Mouse (Mus musculus): ENCODE measurements around the gene Olfr1045. TPM values are rescaled to one million over a fixed set of nuclear protein-coding genes. Genes with fewer than 3 reads are reported as not detected.

Gene Olfr1045
- polyA plus RNA-seq, 1 experiment from 2014 or later = not detected

DNA sequence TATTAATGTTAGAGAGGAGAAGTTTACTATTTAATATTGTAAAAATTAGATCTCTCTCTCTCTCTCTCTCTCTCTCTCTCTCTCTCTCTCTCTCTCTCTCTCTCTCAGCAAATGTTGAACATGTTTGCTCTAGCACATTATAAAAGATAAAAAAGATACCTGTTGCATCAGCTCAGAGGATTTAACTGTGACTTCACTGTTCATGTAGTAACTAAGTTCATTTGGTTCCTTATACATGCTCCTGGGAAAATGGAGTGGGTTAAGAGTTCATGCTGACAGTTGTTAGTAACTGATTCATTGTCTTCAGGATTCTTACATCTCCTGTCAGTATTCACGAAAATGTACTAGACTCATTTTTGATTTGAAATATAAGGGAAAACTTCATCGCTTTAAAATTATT, 35.4 kb downstream of the Olfr1045 start, which contains the start of gene Olfr1043:
Gene Olfr1043, minus strand, starts transcription at position 101 of the 400 bp plus-strand sequence.
- ATAC-seq (ENCODE audit: low FRiP score) (no peak), DNase-seq (ENCODE audit: low spot score) (no peak)
- H3K36me3 ChIP-seq (ENCODE audit: control insufficient read depth, insufficient read depth, low read length) = no peaks in the 10 kb centered on the region
- 87% methylated on average over 2 of the region's 2 CpGs for WGBS
- no peak within 1 kb of the TSS for H3K9ac ChIP-seq (ENCODE audit: low read depth, low read length)
- H3K27me3 ChIP-seq (ENCODE audit: control insufficient read depth, insufficient read depth, low read length) = no peaks in the 10 kb centered on the region
- no peak within 1 kb of the TSS for H3K4me3 ChIP-seq (ENCODE audit: low read depth, low read length)
- H3K4me1 ChIP-seq (replicated peaks; ENCODE audit: control insufficient read depth, insufficient read depth, low read length) = no peaks in the 10 kb centered on the region
- H3K9me3 ChIP-seq (ENCODE audit: control insufficient read depth, low read length) = no peaks in the 10 kb centered on the region
- H3K27ac ChIP-seq (ENCODE audit: low read depth, low read length) = no peak within 1 kb of the TSS
- no peak within 1 kb of the TSS for H3K4me2 ChIP-seq (replicated peaks; ENCODE audit: low read depth, low read length)

DNA sequence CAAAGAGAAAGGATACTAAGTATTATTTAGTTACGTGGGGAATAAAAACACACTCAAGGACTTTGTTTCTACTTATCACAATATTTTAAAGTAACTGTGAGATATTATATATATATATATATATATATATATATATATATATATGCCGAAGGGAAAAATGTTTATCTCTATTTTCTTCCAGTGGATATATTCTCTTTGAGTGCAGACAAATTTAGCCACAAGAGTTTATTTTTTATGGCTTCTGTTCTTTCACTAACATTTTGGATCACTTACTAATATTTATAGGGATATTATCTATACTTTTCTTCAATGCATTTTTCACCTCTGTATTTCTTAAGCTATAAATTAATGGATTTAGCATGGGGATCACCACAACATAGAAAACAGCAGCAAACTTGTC, 41.1 kb downstream of the Olfr1045 start, which contains the start of gene Olfr1042:
Gene Olfr1042, minus strand, starts transcription at position 101 of the 400 bp plus-strand sequence.
- DNase-seq (ENCODE audit: low spot score) (no peak), ATAC-seq (ENCODE audit: low FRiP score) (no peak)
- no peaks in the 10 kb centered on the region for H3K9me3 ChIP-seq (ENCODE audit: control insufficient read depth, low read length)
- H3K9ac ChIP-seq (ENCODE audit: low read depth, low read length) = no peak within 1 kb of the TSS
- no peak within 1 kb of the TSS for H3K27ac ChIP-seq (ENCODE audit: low read depth, low read length)
- WGBS = 94% methylated on average over 2 of the region's 2 CpGs
- no peak within 1 kb of the TSS for H3K4me2 ChIP-seq (replicated peaks; ENCODE audit: low read depth, low read length)
- H3K36me3 ChIP-seq (ENCODE audit: control insufficient read depth, insufficient read depth, low read length) = no peaks in the 10 kb centered on the region
- H3K4me1 ChIP-seq (replicated peaks; ENCODE audit: control insufficient read depth, insufficient read depth, low read length) = no peaks in the 10 kb centered on the region
- no peaks in the 10 kb centered on the region for H3K27me3 ChIP-seq (ENCODE audit: control insufficient read depth, insufficient read depth, low read length)
- H3K4me3 ChIP-seq (ENCODE audit: low read depth, low read length) = no peak within 1 kb of the TSS

GRCm38 (mm10) chr2:86146632-86147031, 56.2 kb downstream of the Olfr1045 start, which contains the start of gene Olfr1040:
Gene Olfr1040, minus strand, starts transcription at chr2:86146732.
- H3K9ac ChIP-seq (ENCODE audit: low read depth, low read length) = no peak within 1 kb of the TSS
- H3K27me3 ChIP-seq (ENCODE audit: control insufficient read depth, insufficient read depth, low read length) = no peaks in the 10 kb centered on the region
- no peak within 1 kb of the TSS for H3K4me3 ChIP-seq (ENCODE audit: low read depth, low read length)
- 83% methylated on average over 1 of the region's 1 CpGs for WGBS
- H3K9me3 ChIP-seq (ENCODE audit: control insufficient read depth, low read length) = no peaks in the 10 kb centered on the region
- no peaks in the 10 kb centered on the region for H3K4me1 ChIP-seq (replicated peaks; ENCODE audit: control insufficient read depth, insufficient read depth, low read length)
- H3K36me3 ChIP-seq (ENCODE audit: control insufficient read depth, insufficient read depth, low read length) = no peaks in the 10 kb centered on the region
- no peak for DNase-seq (ENCODE audit: low spot score)
- no peak within 1 kb of the TSS for H3K27ac ChIP-seq (ENCODE audit: low read depth, low read length)
- no peak for ATAC-seq (ENCODE audit: low FRiP score)
- H3K4me2 ChIP-seq (replicated peaks; ENCODE audit: low read depth, low read length) = no peak within 1 kb of the TSS

Other genes with a start within 250 kb of the Olfr1045 start
- gene Olfr1029, start 229.1 kb downstream of the Olfr1045 start, polyA plus RNA-seq (2014; fragmentation: Nextera tagmentation; extraction: Ambion mirVana) = not detected in 2 replicates
- gene Olfr1030, start 223.7 kb downstream of the Olfr1045 start, polyA plus RNA-seq (2014; fragmentation: Nextera tagmentation; extraction: Ambion mirVana) = not detected in 2 replicates
- not detected in 2 replicates for gene Olfr1031, start 212.7 kb downstream of the Olfr1045 start, polyA plus RNA-seq (2014; fragmentation: Nextera tagmentation; extraction: Ambion mirVana)
- gene Olfr1032, start 197.5 kb downstream of the Olfr1045 start, polyA plus RNA-seq (2014; fragmentation: Nextera tagmentation; extraction: Ambion mirVana) = not detected in 2 replicates
- gene Olfr1033, start 182.4 kb downstream of the Olfr1045 start, polyA plus RNA-seq (2014; fragmentation: Nextera tagmentation; extraction: Ambion mirVana) = not detected in 2 replicates
- gene Olfr1034, start 157.1 kb downstream of the Olfr1045 start, polyA plus RNA-seq (2014; fragmentation: Nextera tagmentation; extraction: Ambion mirVana) = not detected in 2 replicates
- not detected in 2 replicates for gene Olfr1036, start 129.0 kb downstream of the Olfr1045 start, polyA plus RNA-seq (2014; fragmentation: Nextera tagmentation; extraction: Ambion mirVana)
- gene Olfr1037, start 115.6 kb downstream of the Olfr1045 start, polyA plus RNA-seq (2014; fragmentation: Nextera tagmentation; extraction: Ambion mirVana) = not detected in 2 replicates
- not detected in 2 replicates for gene Olfr1039, start 67.1 kb downstream of the Olfr1045 start, polyA plus RNA-seq (2014; fragmentation: Nextera tagmentation; extraction: Ambion mirVana)
- gene Olfr1040, start 56.3 kb downstream of the Olfr1045 start, polyA plus RNA-seq (2014; fragmentation: Nextera tagmentation; extraction: Ambion mirVana) = not detected in 2 replicates
- not detected in 2 replicates for gene Olfr1042, start 41.2 kb downstream of the Olfr1045 start, polyA plus RNA-seq (2014; fragmentation: Nextera tagmentation; extraction: Ambion mirVana)
- not detected in 2 replicates for gene Olfr1043, start 35.5 kb downstream of the Olfr1045 start, polyA plus RNA-seq (2014; fragmentation: Nextera tagmentation; extraction: Ambion mirVana)
- gene Olfr1044, start 25.2 kb downstream of the Olfr1045 start, polyA plus RNA-seq (2014; fragmentation: Nextera tagmentation; extraction: Ambion mirVana) = not detected in 2 replicates
- gene Olfr52, start 17.3 kb downstream of the Olfr1045 start, polyA plus RNA-seq (2014; fragmentation: Nextera tagmentation; extraction: Ambion mirVana) = not detected in 2 replicates
- not detected in 2 replicates for gene Olfr1046, start 16.3 kb upstream of the Olfr1045 start, polyA plus RNA-seq (2014; fragmentation: Nextera tagmentation; extraction: Ambion mirVana)
- gene Olfr1047, start 28.4 kb upstream of the Olfr1045 start, polyA plus RNA-seq (2014; fragmentation: Nextera tagmentation; extraction: Ambion mirVana) = not detected in 2 replicates
- not detected in 2 replicates for gene Olfr1048, start 37.3 kb upstream of the Olfr1045 start, polyA plus RNA-seq (2014; fragmentation: Nextera tagmentation; extraction: Ambion mirVana)
- not detected in 2 replicates for gene Olfr1049, start 55.3 kb upstream of the Olfr1045 start, polyA plus RNA-seq (2014; fragmentation: Nextera tagmentation; extraction: Ambion mirVana)
- not detected in 2 replicates for gene Olfr1051, start 76.1 kb upstream of the Olfr1045 start, polyA plus RNA-seq (2014; fragmentation: Nextera tagmentation; extraction: Ambion mirVana)
- not detected in 2 replicates for gene Olfr1052, start 89.4 kb upstream of the Olfr1045 start, polyA plus RNA-seq (2014; fragmentation: Nextera tagmentation; extraction: Ambion mirVana)
- gene Olfr1053, start 112.3 kb upstream of the Olfr1045 start, polyA plus RNA-seq (2014; fragmentation: Nextera tagmentation; extraction: Ambion mirVana) = not detected in 2 replicates
- not detected in 2 replicates for gene Olfr1054, start 132.4 kb upstream of the Olfr1045 start, polyA plus RNA-seq (2014; fragmentation: Nextera tagmentation; extraction: Ambion mirVana)
- gene Olfr1055, start 147.3 kb upstream of the Olfr1045 start, polyA plus RNA-seq (2014; fragmentation: Nextera tagmentation; extraction: Ambion mirVana) = not detected in 2 replicates
- gene Olfr1056, start 159.5 kb upstream of the Olfr1045 start, polyA plus RNA-seq (2014; fragmentation: Nextera tagmentation; extraction: Ambion mirVana) = not detected in 2 replicates
- not detected in 2 replicates for gene Olfr1057, start 175.4 kb upstream of the Olfr1045 start, polyA plus RNA-seq (2014; fragmentation: Nextera tagmentation; extraction: Ambion mirVana)
- not detected in 2 replicates for gene Olfr1058, start 185.6 kb upstream of the Olfr1045 start, polyA plus RNA-seq (2014; fragmentation: Nextera tagmentation; extraction: Ambion mirVana)
- not detected in 2 replicates for gene Olfr1061, start 211.0 kb upstream of the Olfr1045 start, polyA plus RNA-seq (2014; fragmentation: Nextera tagmentation; extraction: Ambion mirVana)
- not detected in 2 replicates for gene Olfr1062, start 223.7 kb upstream of the Olfr1045 start, polyA plus RNA-seq (2014; fragmentation: Nextera tagmentation; extraction: Ambion mirVana)
- not detected in 2 replicates for gene Olfr1065, start 247.6 kb upstream of the Olfr1045 start, polyA plus RNA-seq (2014; fragmentation: Nextera tagmentation; extraction: Ambion mirVana)

Data from hindbrain, embryonic 11.5 days (tissue).